Mouse (Mus musculus): ENCODE results near the gene Pard3.

DNA sequence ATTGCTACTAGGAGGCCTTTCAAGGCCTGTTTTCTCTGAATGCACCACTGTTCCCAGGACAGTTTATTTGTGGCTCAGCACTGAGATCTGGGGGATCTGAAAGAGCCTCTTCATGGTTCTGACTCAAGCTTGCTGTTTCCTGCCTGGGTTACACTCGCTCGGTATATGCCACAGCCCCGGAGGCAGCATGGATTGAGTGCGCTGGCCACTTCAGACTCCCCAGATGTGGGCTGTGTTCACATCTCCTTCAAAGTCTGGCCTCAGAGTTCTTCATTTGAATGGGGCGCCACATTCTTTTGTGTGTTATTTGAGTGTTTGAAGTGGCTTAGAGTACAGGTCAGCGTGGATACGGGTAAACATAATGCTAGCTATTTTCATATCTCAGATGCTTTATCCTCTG is 190.9 kb downstream of the Pard3 start:
- TF ChIP-seq POLR2A (IDR thresholded peaks at IDR 0.05; ENCODE audit: extremely low read depth, insufficient read depth, low read length) (no peak), CTCF (IDR thresholded peaks at IDR 0.05; ENCODE audit: extremely low read depth, insufficient read depth, low read length) (no peak)
